Mouse (Mus musculus): ENCODE measurements around the gene Tac4. TPM values are rescaled to one million over a fixed set of nuclear protein-coding genes. Genes with fewer than 3 reads are reported as not detected.
A peak's percentile ranks its signal among the peaks of the same experiment; 100 is the strongest.

Tac4 gene
- 0.20 TPM in 1 of 2 replicates, not detected in the other for polyA plus RNA-seq (2014; fragmentation: Nextera tagmentation; extraction: Ambion mirVana)

DNA sequence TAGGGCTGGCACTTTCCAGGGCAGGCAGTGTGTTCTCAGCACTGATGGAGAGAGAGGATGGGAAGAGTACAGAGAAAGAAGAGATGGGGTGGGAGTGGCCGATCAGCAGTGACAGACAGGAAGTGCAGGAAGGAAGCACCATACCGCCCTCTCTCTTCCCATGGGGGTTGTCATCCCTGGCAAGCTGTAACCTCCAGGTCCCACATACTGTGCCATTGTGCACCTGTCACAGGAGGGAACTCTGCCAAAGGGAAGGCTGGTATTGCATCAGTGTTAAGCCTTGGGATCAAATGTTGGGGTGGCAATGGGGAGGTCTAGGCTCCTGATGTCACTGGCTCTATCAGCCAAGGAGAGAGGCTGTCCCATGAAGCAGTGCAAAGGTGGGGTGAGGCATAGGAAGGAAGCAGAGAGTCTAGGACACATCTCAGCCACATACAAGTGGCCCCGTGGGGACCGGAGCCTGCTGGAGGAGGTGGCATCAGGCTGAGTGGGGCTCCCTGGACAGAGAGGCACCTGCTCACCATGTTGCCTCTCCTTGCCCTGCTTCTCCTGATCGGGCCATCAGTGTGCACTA lies at the start of gene Tac4:
Gene Tac4 (plus strand): TSS at position 352 of the 574 bp plus-strand sequence.
- no peak for DNase-seq (ENCODE audit: low spot score)

DNA sequence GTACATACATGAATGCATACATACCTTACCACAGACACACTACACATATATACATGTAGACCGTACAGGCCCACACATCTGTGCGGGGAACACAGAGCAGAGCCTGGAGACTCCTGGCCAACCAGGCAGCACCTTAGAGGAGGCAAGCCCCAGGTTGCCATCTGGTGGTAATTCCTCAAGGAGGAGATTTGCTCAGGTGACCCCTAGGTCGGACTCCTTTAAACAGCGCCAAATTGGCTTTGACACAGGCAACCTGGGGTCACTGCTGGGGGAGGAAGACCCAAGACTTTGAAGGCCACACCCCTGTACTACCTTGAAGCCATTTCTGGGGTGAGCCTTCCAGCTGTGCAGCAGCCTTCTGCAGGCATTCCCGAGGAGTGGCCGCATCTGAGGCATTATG lies 47.7 kb upstream of the Tac4 start:
- H3K9ac ChIP-seq (ENCODE audit: low read length), result no peak overlapping the region
- no peak overlapping the region for H3K4me3 ChIP-seq (ENCODE audit: low read depth, low read length)
- H3K36me3 ChIP-seq (ENCODE audit: control insufficient read depth, insufficient read depth, low read length), result no peaks in the 10 kb centered on the region
- ATAC-seq (ENCODE audit: insufficient number of reproducible peaks, low FRiP score, low TSS enrichment, low read depth) (no peak), DNase-seq (ENCODE audit: low spot score) (peak; percentile 43)
- whole genome bisulfite sequencing, result 14% methylated on average over 6 of the region's 6 CpGs
- no peak overlapping the region for H3K27ac ChIP-seq (replicated peaks; ENCODE audit: low read depth, low read length)
- peaks cover 27% of the 10 kb centered on the region for H3K4me1 ChIP-seq (ENCODE audit: control insufficient read depth, insufficient read depth, low read length)
- H3K4me2 ChIP-seq (ENCODE audit: low read depth, severe bottlenecking), result no peak overlapping the region
- no peaks in the 10 kb centered on the region for H3K9me3 ChIP-seq (ENCODE audit: control insufficient read depth, low read length)
- H3K27me3 ChIP-seq (ENCODE audit: control insufficient read depth, insufficient read depth, low read length), result peaks cover 20% of the 10 kb centered on the region; the same call in 1 of the 2 replicates

More for the DNA sequence above, at the start of gene Tac4:
- H3K9ac ChIP-seq (ENCODE audit: low read length), result no peak within 1 kb of the TSS
- no peak within 1 kb of the TSS for H3K27ac ChIP-seq (replicated peaks; ENCODE audit: low read depth, low read length)
- H3K4me2 ChIP-seq (ENCODE audit: low read depth, severe bottlenecking), result no peak within 1 kb of the TSS
- peaks cover 6% of the 10 kb centered on the region; the same call in 1 of the 2 replicates for H3K36me3 ChIP-seq (ENCODE audit: control insufficient read depth, insufficient read depth, low read length)
- no peaks in the 10 kb centered on the region; the same call in 1 of the 2 replicates for H3K4me1 ChIP-seq (ENCODE audit: control insufficient read depth, insufficient read depth, low read length)
- WGBS, result 77% methylated on average over 5 of the region's 5 CpGs
- no peak within 1 kb of the TSS for H3K4me3 ChIP-seq (ENCODE audit: low read depth, low read length)
- H3K27me3 ChIP-seq (ENCODE audit: control insufficient read depth, insufficient read depth, low read length), result no peaks in the 10 kb centered on the region
- no peaks in the 10 kb centered on the region for H3K9me3 ChIP-seq (ENCODE audit: control insufficient read depth, low read length)
- no peak for ATAC-seq (ENCODE audit: insufficient number of reproducible peaks, low FRiP score, low TSS enrichment, low read depth)

DNA sequence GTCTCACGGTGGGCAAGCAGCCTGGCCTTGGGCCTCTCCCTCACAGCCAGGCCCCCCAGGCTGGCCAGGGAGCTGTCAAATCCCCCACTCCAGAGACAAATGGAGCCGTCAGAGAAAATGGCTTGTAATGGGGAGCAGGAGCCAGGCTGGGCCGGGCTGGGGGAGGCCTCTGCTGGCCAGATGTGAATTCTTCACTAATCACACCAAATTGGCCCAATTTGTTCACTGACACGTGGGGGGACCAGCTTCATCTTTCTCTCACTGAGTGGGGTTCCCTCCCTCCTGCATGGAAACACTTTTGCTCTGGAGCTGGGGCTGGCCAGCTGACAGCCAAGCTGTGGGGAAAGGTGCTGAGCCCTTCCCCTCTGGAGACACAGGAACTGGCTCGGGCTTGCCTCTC lies 47.0 kb upstream of the Tac4 start:
- H3K27ac ChIP-seq (replicated peaks; ENCODE audit: low read depth, low read length), result no peak overlapping the region; the same call in 1 of the 2 replicates
- peaks cover 23% of the 10 kb centered on the region; the same call in 1 of the 2 replicates for H3K27me3 ChIP-seq (ENCODE audit: control insufficient read depth, insufficient read depth, low read length)
- no peak for ATAC-seq (ENCODE audit: insufficient number of reproducible peaks, low FRiP score, low TSS enrichment, low read depth)
- no peaks in the 10 kb centered on the region for H3K9me3 ChIP-seq (ENCODE audit: control insufficient read depth, low read length)
- no peak overlapping the region for H3K4me2 ChIP-seq (ENCODE audit: low read depth, severe bottlenecking)
- H3K36me3 ChIP-seq (ENCODE audit: control insufficient read depth, insufficient read depth, low read length), result no peaks in the 10 kb centered on the region
- H3K4me1 ChIP-seq (ENCODE audit: control insufficient read depth, insufficient read depth, low read length), result peaks cover 27% of the 10 kb centered on the region
- H3K4me3 ChIP-seq (ENCODE audit: low read depth, low read length), result no peak overlapping the region
- DNase-seq (ENCODE audit: low spot score), result peak; percentile 50
- WGBS, result 0% methylated on average over 5 of the region's 5 CpGs
- no peak overlapping the region for H3K9ac ChIP-seq (ENCODE audit: low read length)

DNA sequence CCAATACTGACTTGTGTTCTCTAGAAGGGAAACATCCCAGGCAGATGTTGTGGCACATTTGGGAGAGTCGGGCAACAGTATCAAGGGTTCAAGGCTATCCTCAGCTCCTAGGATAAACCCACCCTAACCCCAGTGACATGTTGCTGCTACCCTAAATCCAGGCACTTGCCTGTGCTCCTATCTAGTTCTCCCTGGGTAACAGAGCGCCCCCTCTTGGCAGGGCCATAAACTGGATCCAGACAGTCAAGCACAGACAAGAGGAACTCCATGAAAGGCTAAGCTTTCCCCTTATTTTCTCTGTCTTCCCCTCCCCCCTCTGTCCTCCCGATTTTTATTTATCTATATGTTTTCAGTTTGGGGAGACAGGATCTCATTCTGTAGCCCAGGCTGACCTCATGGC lies 45.1 kb upstream of the Tac4 start:
- DNase-seq (ENCODE audit: low spot score), result no peak
- ATAC-seq (ENCODE audit: insufficient number of reproducible peaks, low FRiP score, low TSS enrichment, low read depth), result no peak
- Histone ChIP-seq H3K4me1 (ENCODE audit: control insufficient read depth, insufficient read depth, low read length) (peaks cover 19% of the 10 kb centered on the region), H3K4me3 (ENCODE audit: low read depth, low read length) (no peak overlapping the region), H3K27ac (replicated peaks; ENCODE audit: low read depth, low read length) (no peak overlapping the region), H3K9me3 (ENCODE audit: control insufficient read depth, low read length) (no peaks in the 10 kb centered on the region), H3K9ac (ENCODE audit: low read length) (no peak overlapping the region), H3K4me2 (ENCODE audit: low read depth, severe bottlenecking) (no peak overlapping the region), H3K27me3 (ENCODE audit: control insufficient read depth, insufficient read depth, low read length) (peaks cover 23% of the 10 kb centered on the region; the same call in 1 of the 2 replicates), H3K36me3 (ENCODE audit: control insufficient read depth, insufficient read depth, low read length) (no peaks in the 10 kb centered on the region)
- WGBS, result 73% methylated on average over 3 of the region's 3 CpGs

DNA sequence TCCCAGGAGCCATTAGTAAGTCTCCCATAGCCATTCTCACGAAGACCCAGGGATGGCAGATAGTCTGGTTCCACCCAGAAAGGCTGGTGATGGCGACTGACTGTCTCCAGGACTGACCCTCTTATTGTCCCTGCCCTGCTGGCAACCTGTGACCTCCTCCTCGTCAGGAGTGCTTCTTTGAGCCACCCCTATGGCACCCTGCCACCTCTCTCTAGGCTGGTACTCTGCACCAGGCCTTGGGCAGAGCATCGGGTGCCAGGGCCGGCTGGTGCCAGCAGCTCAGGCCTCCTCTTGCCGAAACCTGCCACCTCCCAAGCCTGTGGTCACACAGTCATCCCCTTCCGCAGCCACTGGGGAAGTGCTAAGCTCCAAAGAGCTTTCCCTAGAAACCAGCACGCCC lies 42.2 kb upstream of the Tac4 start:
- H3K9me3 ChIP-seq (ENCODE audit: control insufficient read depth, low read length), result no peaks in the 10 kb centered on the region
- 53% methylated on average over 8 of the region's 8 CpGs for WGBS
- H3K36me3 ChIP-seq (ENCODE audit: control insufficient read depth, insufficient read depth, low read length), result no peaks in the 10 kb centered on the region
- H3K4me2 ChIP-seq (ENCODE audit: low read depth, severe bottlenecking), result no peak overlapping the region
- no peak overlapping the region for H3K9ac ChIP-seq (ENCODE audit: low read length)
- H3K4me3 ChIP-seq (ENCODE audit: low read depth, low read length), result no peak overlapping the region
- H3K27ac ChIP-seq (replicated peaks; ENCODE audit: low read depth, low read length), result no peak overlapping the region
- ATAC-seq (ENCODE audit: insufficient number of reproducible peaks, low FRiP score, low TSS enrichment, low read depth), result no peak
- DNase-seq (ENCODE audit: low spot score), result no peak
- peaks cover 38% of the 10 kb centered on the region for H3K27me3 ChIP-seq (ENCODE audit: control insufficient read depth, insufficient read depth, low read length)
- H3K4me1 ChIP-seq (ENCODE audit: control insufficient read depth, insufficient read depth, low read length), result peaks cover 15% of the 10 kb centered on the region

DNA sequence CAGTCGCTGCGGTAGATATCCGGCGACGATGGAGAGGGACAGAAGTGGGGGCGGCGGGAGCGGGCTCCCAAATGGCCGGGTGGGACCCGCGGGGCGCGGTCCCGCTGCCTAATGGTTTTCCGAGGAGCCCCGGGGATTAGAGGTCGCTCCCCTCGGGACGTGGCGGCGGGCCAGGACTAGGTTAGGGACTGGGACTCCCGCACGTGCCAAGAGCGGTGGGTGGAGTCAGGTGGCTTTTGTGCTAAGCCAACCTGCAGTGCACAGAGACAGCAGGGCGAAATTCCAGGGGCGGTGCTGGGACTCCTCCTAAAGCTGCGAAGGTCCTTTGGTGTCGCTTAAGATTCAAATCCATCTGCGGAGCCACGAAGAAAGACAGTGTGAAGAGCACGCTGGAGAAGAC lies 37.9 kb upstream of the Tac4 start:
- no peaks in the 10 kb centered on the region for H3K36me3 ChIP-seq (ENCODE audit: control insufficient read depth, insufficient read depth, low read length)
- no peaks in the 10 kb centered on the region for H3K9me3 ChIP-seq (ENCODE audit: control insufficient read depth, low read length)
- H3K27me3 ChIP-seq (ENCODE audit: control insufficient read depth, insufficient read depth, low read length), result peaks cover 37% of the 10 kb centered on the region
- H3K9ac ChIP-seq (ENCODE audit: low read length), result 0 out of 2 replicates have a peak overlapping the region, but pooled peaks have one; percentile 37
- H3K4me2 ChIP-seq (ENCODE audit: low read depth, severe bottlenecking), result peak overlapping the region; percentile 52
- H3K4me3 ChIP-seq (ENCODE audit: low read depth, low read length), result peak overlapping the region; percentile 26
- ATAC-seq (ENCODE audit: insufficient number of reproducible peaks, low FRiP score, low TSS enrichment, low read depth), result no peak
- no peak overlapping the region for H3K27ac ChIP-seq (replicated peaks; ENCODE audit: low read depth, low read length)
- H3K4me1 ChIP-seq (ENCODE audit: control insufficient read depth, insufficient read depth, low read length), result peaks cover 13% of the 10 kb centered on the region
- DNase-seq (ENCODE audit: low spot score), result peak; percentile 49
- WGBS, result under 1% methylated on average over 31 of the region's 31 CpGs

DNA sequence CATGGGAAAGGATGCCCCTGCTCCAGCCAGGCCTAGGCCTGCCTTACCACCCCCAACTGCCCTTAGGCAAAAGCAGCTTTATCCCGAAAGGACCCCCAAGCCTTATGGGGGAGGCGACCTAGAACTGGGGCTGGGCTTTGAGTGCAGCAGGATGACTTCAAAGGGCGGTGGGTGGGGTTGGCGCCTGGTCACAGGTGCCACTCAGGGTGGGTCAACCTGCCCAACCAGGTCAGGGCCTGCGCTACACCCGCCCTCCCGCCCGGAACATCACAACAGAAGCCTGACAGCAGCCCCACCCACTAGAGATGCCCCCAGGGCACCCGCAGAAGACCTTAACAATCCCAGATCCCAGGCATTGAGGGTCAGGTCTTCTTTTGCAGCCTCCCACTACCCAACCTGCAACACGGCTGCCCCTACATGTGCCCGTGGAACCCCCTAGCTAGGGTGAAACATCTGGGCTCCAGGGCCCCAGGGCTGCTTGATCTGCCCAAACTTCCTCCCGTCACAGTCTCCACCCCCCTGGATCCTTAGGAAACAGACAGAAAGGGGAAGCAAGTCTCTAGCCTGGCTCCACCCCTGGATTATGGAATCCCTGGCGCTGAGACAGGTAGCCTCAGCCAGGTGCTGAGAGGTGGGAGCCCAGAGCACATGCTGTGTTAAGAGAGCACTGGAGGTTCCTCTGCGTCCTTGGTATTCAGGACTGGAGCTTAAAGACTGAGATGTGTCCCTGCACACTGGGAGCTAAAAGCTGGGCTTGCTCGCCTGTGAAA lies 37.0 kb upstream of the Tac4 start:
- Histone ChIP-seq H3K4me3 (ENCODE audit: low read depth, low read length) (no peak overlapping the region), H3K4me2 (ENCODE audit: low read depth, severe bottlenecking) (no peak overlapping the region; the same call in 1 of the 2 replicates), H3K9me3 (ENCODE audit: control insufficient read depth, low read length) (no peaks in the 10 kb centered on the region), H3K36me3 (ENCODE audit: control insufficient read depth, insufficient read depth, low read length) (no peaks in the 10 kb centered on the region), H3K27ac (replicated peaks; ENCODE audit: low read depth, low read length) (no peak overlapping the region), H3K27me3 (ENCODE audit: control insufficient read depth, insufficient read depth, low read length) (peaks cover 35% of the 10 kb centered on the region), H3K4me1 (ENCODE audit: control insufficient read depth, insufficient read depth, low read length) (peaks cover 13% of the 10 kb centered on the region), H3K9ac (ENCODE audit: low read length) (no peak overlapping the region)
- ATAC-seq (ENCODE audit: insufficient number of reproducible peaks, low FRiP score, low TSS enrichment, low read depth) (no peak), DNase-seq (ENCODE audit: low spot score) (peak; percentile 34)
- 7% methylated on average over 15 of the region's 15 CpGs for WGBS

DNA sequence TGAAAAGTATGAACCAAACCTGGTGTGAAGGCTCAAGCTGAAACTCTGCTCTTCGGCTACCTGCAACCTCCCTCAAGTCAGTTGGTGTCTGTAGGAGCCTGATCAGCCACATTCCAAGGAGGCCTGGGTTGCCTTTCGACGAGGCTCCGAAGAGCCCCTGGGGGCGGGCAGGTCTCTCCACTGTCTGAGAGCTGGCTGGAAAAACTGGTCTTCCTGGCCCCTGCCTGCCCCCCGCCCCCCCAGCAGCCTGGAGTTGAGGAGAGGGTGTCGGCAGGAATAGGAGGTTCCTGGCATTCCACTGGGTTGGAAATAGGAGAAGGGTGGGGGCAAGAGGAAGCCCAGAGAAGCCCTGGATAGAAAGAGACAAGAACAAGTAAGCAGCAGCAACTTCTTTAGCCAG lies 35.9 kb upstream of the Tac4 start:
- peaks cover 13% of the 10 kb centered on the region for H3K4me1 ChIP-seq (ENCODE audit: control insufficient read depth, insufficient read depth, low read length)
- ATAC-seq (ENCODE audit: insufficient number of reproducible peaks, low FRiP score, low TSS enrichment, low read depth), result no peak

More for the DNA sequence above, 35.9 kb upstream of the Tac4 start:
- H3K9ac ChIP-seq (ENCODE audit: low read length), result no peak overlapping the region
- DNase-seq (ENCODE audit: low spot score), result peak; percentile 44
- H3K4me3 ChIP-seq (ENCODE audit: low read depth, low read length), result no peak overlapping the region
- no peaks in the 10 kb centered on the region for H3K9me3 ChIP-seq (ENCODE audit: control insufficient read depth, low read length)
- peaks cover 35% of the 10 kb centered on the region for H3K27me3 ChIP-seq (ENCODE audit: control insufficient read depth, insufficient read depth, low read length)
- H3K36me3 ChIP-seq (ENCODE audit: control insufficient read depth, insufficient read depth, low read length), result no peaks in the 10 kb centered on the region
- H3K4me2 ChIP-seq (ENCODE audit: low read depth, severe bottlenecking), result no peak overlapping the region
- 13% methylated on average over 7 of the region's 7 CpGs for WGBS
- no peak overlapping the region for H3K27ac ChIP-seq (replicated peaks; ENCODE audit: low read depth, low read length)

All from limb, embryonic 11.5 days (tissue).